Mouse (Mus musculus): ENCODE results near the gene Rrp9. TPM values are rescaled to one million over a fixed set of nuclear protein-coding genes. Genes with fewer than 3 reads are reported as not detected.

The Rrp9 gene
- polyA plus RNA-seq, 1 experiment from 2014 or later: 50.2 TPM

DNA sequence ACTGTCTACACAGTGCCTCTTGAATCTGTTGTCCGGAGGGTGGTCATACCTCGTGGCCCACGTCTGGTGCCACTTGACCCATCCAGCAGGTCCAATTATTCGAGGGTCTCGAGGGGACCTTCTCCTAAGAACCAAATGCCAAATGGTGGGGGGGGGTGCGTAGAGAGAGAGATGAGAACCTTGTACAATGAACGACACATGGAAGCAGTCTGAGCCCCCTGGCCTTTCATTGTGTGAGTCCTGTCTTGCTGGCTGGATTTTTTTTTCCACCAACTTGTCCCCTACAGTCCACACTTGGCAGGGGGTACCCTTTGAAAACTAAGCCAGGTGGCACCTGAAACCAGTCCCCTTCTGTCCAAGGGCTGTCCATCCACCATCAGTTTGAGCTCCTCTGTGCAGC is 8.0 kb upstream of the Rrp9 start:
- peaks cover 19% of the 10 kb centered on the region for H3K4me1 ChIP-seq
- H3K36me3 ChIP-seq: peaks cover 14% of the 10 kb centered on the region
- H3K27me3 ChIP-seq: peaks cover 12% of the 10 kb centered on the region; the same call in 1 of the 2 replicates
- H3K27ac ChIP-seq: no peak overlapping the region
- H3K9me3 ChIP-seq: no peaks in the 10 kb centered on the region
- WGBS: 90% methylated on average over 7 of the region's 7 CpGs
- no peak for ATAC-seq (ENCODE audit: low FRiP score, low read depth)
- H3K4me2 ChIP-seq (replicated peaks): no peak overlapping the region
- no peak overlapping the region for H3K4me3 ChIP-seq
- H3K9ac ChIP-seq: no peak overlapping the region

DNA sequence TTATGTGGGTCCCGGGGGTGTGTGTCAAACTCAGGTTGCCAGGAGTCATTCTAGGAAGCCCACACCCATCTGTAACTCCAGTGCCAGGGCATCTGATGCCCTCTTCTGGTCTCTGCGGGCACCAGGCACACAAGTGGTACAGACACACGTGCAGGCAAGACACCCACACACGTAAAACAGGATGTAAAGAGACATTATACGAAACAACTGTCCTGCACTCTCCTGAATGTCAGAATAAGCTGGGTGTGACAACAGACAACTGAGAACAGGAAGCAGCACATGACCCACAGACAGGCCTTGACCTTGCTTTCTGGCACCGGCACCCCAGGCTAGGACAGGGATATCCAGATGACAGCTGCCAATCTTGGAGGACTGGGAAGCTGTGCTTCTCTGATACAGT is 6.4 kb upstream of the Rrp9 start:
- H3K4me3 ChIP-seq: no peak overlapping the region
- WGBS: 72% methylated on average over 6 of the region's 6 CpGs
- no peak overlapping the region for H3K9ac ChIP-seq
- H3K27me3 ChIP-seq: peaks cover 5% of the 10 kb centered on the region; the same call in 1 of the 2 replicates
- H3K9me3 ChIP-seq: no peaks in the 10 kb centered on the region
- no peak overlapping the region for H3K4me2 ChIP-seq (replicated peaks)
- no peaks in the 10 kb centered on the region for H3K36me3 ChIP-seq
- no peak overlapping the region; the same call in 1 of the 2 replicates for H3K27ac ChIP-seq
- ATAC-seq (ENCODE audit: low FRiP score, low read depth): no peak
- H3K4me1 ChIP-seq: peaks cover 23% of the 10 kb centered on the region

DNA sequence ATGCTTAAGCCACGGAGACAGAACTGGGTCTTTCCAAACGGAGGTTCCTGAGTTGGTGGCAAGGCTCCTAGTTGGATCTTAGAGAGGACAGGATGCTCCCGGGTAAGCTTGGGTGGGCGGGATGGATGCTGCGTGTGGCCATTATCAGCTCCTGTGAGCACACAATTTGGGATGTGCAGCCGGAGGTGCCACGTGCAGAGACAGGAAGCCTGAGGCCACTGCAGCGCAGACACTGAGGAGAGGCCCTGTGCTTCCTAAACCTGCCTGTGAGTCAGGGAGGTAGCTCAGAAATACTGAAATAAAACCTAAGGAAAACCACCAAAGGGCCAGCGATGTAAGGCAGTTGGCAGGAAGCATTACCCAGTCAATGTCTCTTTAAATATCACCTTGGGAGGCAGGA is 6.0 kb upstream of the Rrp9 start:
- Histone ChIP-seq H3K9ac (no peak overlapping the region), H3K27me3 (peaks cover 5% of the 10 kb centered on the region; the same call in 1 of the 2 replicates), H3K9me3 (no peaks in the 10 kb centered on the region), H3K27ac (no peak overlapping the region), H3K4me1 (peaks cover 21% of the 10 kb centered on the region), H3K4me2 (replicated peaks) (no peak overlapping the region), H3K36me3 (no peaks in the 10 kb centered on the region), H3K4me3 (no peak overlapping the region)
- WGBS: 62% methylated on average over 9 of the region's 9 CpGs
- no peak for ATAC-seq (ENCODE audit: low FRiP score, low read depth)

DNA sequence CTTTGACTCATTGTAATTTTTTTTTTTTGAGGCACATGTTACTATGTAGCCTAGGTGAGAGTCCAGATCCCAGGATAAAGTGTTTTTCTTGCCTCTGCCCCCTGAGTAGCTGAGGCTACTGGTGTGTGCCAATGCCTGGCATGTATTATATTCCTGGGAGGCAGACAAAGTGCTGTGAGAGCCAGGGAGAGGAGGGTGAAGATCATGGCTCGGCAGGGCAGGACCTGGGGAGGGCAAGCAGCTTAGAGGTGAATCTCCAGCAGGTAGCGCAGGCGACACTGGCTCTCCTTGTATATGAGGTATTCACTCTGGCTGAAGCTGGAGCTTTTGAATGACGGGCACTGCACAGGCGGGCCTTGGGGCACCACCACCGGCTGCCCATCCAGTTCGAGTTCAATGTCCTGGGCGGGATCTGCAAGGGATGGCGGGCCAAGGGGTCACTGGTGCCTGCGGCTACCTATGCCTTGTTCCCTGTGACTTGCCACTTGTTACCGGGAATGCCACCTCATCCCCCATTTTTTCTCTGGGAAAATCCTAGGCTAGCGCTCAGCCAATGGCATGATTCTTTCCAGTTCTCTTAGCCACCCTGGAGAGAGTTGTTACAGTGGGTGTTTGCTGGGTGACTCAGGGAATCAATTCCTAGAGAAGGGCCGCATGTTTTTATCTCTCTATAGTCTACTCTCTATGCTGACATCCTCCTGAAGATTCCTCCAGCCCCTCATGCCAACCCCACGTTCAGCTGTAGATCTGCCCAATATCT is 4.6 kb upstream of the Rrp9 start:
- H3K4me1 ChIP-seq: peaks cover 25% of the 10 kb centered on the region
- peak overlapping the region; percentile 25 for H3K4me2 ChIP-seq (replicated peaks)
- no peaks in the 10 kb centered on the region for H3K36me3 ChIP-seq
- H3K9ac ChIP-seq: no peak overlapping the region; the same call in 1 of the 2 replicates
- no peaks in the 10 kb centered on the region for H3K27me3 ChIP-seq
- no peak for ATAC-seq (ENCODE audit: low FRiP score, low read depth)
- no peak overlapping the region for H3K4me3 ChIP-seq
- WGBS: 64% methylated on average over 14 of the region's 14 CpGs
- no peak overlapping the region for H3K27ac ChIP-seq
- no peaks in the 10 kb centered on the region for H3K9me3 ChIP-seq

DNA sequence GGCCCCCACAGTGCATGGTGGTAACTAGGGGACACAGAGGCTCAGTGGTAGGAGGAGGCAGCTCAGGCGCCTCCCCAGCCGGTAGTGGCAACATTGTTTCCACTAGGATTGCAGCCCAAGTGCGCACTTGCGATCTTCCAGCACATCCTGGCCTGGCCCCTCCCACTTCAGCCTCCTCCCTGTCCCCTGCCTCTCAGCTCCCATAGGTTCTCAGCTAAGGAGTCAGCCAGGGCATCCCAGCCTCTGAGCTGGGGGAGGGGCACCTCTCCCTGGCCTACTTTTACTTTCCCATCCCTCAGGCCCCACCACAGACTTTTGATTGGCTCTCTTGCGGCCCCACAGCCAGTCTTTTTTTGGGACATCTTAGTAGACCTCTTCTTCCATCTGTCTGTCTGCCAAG is 3.9 kb upstream of the Rrp9 start:
- Histone ChIP-seq H3K9ac (no peak overlapping the region; the same call in 1 of the 2 replicates), H3K9me3 (no peaks in the 10 kb centered on the region), H3K27me3 (no peaks in the 10 kb centered on the region), H3K4me1 (peaks cover 31% of the 10 kb centered on the region), H3K36me3 (no peaks in the 10 kb centered on the region), H3K27ac (no peak overlapping the region), H3K4me3 (no peak overlapping the region), H3K4me2 (replicated peaks) (peak overlapping the region; percentile 25)
- 8% methylated on average over 5 of the region's 5 CpGs for WGBS
- ATAC-seq (ENCODE audit: low FRiP score, low read depth): no peak

DNA sequence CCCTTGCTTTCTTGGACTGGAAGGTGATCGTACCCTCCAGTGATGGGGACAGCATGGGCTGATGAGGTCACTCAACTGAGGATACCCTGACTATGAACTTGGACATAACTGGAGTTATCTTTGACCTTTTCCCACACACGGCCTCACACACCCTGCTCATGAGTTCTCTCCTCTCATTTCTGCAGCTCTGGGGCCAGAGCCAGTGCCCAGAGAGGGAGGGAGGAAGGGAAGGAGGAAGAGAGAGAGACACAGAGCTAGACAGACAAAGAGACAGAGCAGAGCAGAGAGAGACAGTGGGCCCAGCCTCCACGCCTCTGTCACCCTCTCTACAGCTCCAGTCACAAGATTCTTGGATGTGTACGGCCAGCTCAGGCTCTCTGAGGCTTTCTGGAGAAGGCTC is 3.4 kb upstream of the Rrp9 start:
- peaks cover 31% of the 10 kb centered on the region for H3K4me1 ChIP-seq

DNA sequence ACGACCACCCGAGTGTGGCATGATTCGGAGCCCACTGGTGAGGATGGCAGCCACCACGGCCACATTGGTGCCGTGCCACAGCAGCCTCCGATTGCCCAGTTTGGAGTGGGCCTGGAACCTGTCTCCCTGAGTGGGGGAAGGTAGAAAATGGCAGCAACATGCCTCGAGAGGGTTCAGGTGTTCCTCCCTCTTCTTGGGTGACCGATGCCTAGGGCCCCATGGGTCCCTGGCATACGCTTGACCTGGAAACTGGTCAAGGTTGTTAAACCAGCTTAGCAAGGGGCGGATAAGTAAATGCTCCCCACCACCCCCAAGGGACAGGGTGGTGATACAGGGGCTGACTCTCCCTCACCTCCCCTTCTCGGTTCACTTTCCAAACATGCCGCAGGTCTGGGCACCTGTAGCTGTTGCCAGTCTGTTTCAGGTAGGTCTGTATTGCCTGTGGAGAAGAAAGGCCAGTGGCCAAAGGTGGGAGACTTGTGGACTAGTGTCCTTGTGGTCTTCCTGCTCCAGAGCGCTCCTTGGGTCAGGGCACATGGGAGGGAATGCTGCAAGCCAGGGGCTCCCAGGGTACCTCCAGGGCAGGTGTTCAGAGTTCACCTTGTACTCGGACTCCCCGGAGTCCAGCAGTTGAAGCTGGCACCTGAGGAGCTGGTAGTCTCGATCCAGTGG is 2.5 kb upstream of the Rrp9 start:
- peaks cover 37% of the 10 kb centered on the region for H3K4me1 ChIP-seq
- ATAC-seq (ENCODE audit: low FRiP score, low read depth): no peak
- no peak overlapping the region for H3K27ac ChIP-seq
- 87% methylated on average over 16 of the region's 16 CpGs for WGBS
- H3K9me3 ChIP-seq: no peaks in the 10 kb centered on the region
- H3K27me3 ChIP-seq: no peaks in the 10 kb centered on the region
- H3K4me2 ChIP-seq (replicated peaks): no peak overlapping the region
- no peaks in the 10 kb centered on the region for H3K36me3 ChIP-seq
- no peak overlapping the region for H3K9ac ChIP-seq
- no peak overlapping the region for H3K4me3 ChIP-seq

More for the DNA sequence above, 3.4 kb upstream of the Rrp9 start:
- H3K27ac ChIP-seq: no peak overlapping the region
- no peaks in the 10 kb centered on the region for H3K27me3 ChIP-seq
- no peaks in the 10 kb centered on the region for H3K9me3 ChIP-seq
- ATAC-seq (ENCODE audit: low FRiP score, low read depth): no peak
- WGBS: 71% methylated on average over 4 of the region's 4 CpGs
- H3K4me2 ChIP-seq (replicated peaks): no peak overlapping the region
- no peak overlapping the region for H3K4me3 ChIP-seq
- H3K9ac ChIP-seq: 0 out of 2 replicates have a peak overlapping the region, but pooled peaks have one; percentile 25
- no peaks in the 10 kb centered on the region for H3K36me3 ChIP-seq

DNA sequence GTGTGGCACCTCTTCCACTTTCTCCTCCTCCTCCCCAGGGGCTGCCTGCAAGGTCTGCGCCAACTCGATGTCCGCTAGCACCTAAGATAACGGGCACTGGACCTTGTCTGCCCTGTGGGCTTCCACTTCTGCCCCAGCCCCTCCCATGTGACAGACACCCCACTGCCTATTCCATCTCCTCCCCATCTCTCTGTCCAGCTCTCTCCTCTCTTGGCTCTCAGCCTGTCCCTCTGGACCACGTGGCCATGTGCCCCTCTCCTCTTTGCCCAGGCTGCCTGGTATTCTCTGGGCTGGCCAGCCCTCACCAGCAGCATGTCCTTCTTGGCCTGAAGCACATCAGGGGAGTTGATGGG is 2.0 kb upstream of the Rrp9 start:
- no peak overlapping the region for H3K4me2 ChIP-seq (replicated peaks)
- no peak overlapping the region for H3K4me3 ChIP-seq
- WGBS: 65% methylated on average over 2 of the region's 5 CpGs
- H3K27ac ChIP-seq: no peak overlapping the region
- H3K9me3 ChIP-seq: no peaks in the 10 kb centered on the region
- H3K9ac ChIP-seq: no peak overlapping the region
- no peak for ATAC-seq (ENCODE audit: low FRiP score, low read depth)
- H3K4me1 ChIP-seq: peaks cover 39% of the 10 kb centered on the region
- no peaks in the 10 kb centered on the region for H3K27me3 ChIP-seq
- no peaks in the 10 kb centered on the region for H3K36me3 ChIP-seq

DNA sequence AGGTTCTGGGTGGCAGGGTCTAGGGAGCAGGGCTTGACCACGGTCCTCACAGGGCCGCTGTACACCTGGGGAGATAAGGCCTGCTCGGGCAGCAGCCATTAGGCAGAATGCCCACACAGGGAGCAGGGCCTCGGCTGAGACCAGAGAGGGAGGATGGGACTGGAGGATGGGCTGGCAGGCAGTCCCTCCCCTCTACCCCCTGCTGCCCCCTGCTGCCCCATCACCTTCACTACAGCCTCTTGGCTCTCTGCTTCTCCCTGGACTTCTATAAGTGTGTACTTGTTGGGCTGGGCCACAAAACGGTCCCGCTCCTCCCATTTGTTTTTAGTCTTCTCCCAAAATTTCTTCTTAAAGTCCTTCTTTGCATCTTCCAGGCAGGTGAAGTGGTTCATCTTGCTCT is 1.3 kb upstream of the Rrp9 start:
- H3K27ac ChIP-seq: no peak overlapping the region

DNA sequence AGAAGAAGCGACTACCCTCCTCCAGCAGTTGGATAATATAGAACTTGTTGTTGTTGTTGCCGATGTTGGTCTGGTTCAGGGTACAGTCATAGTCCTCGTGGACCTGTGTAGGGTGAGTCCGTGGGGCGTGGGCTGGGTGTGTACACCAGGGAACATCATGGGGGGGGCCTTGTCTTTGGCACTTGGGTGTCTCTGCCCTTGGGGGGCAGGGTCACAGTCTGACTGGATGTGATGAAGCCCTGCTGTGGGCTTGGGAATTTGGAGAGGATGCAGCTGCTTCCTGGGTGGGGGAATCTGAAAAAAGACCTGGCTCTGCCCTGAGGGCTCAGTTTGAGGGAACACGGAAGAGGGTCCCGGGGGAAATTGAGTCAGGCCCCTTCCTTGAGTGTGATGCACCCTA is 717 bp upstream of the Rrp9 start:
- no peak overlapping the region for H3K27ac ChIP-seq
- H3K4me1 ChIP-seq: peaks cover 39% of the 10 kb centered on the region

More for the DNA sequence above, 1.3 kb upstream of the Rrp9 start:
- H3K9ac ChIP-seq: peak overlapping the region; percentile 55; the same call in 1 of the 2 replicates
- H3K4me2 ChIP-seq (replicated peaks): peak overlapping the region; percentile 35
- ATAC-seq (ENCODE audit: low FRiP score, low read depth): no peak; the same call in 1 of the 2 replicates
- no peak overlapping the region for H3K4me3 ChIP-seq
- H3K9me3 ChIP-seq: no peaks in the 10 kb centered on the region
- H3K4me1 ChIP-seq: peaks cover 39% of the 10 kb centered on the region
- peaks cover 4% of the 10 kb centered on the region; the same call in 1 of the 2 replicates for H3K36me3 ChIP-seq
- WGBS: 12% methylated on average over 6 of the region's 6 CpGs
- H3K27me3 ChIP-seq: no peaks in the 10 kb centered on the region

DNA sequence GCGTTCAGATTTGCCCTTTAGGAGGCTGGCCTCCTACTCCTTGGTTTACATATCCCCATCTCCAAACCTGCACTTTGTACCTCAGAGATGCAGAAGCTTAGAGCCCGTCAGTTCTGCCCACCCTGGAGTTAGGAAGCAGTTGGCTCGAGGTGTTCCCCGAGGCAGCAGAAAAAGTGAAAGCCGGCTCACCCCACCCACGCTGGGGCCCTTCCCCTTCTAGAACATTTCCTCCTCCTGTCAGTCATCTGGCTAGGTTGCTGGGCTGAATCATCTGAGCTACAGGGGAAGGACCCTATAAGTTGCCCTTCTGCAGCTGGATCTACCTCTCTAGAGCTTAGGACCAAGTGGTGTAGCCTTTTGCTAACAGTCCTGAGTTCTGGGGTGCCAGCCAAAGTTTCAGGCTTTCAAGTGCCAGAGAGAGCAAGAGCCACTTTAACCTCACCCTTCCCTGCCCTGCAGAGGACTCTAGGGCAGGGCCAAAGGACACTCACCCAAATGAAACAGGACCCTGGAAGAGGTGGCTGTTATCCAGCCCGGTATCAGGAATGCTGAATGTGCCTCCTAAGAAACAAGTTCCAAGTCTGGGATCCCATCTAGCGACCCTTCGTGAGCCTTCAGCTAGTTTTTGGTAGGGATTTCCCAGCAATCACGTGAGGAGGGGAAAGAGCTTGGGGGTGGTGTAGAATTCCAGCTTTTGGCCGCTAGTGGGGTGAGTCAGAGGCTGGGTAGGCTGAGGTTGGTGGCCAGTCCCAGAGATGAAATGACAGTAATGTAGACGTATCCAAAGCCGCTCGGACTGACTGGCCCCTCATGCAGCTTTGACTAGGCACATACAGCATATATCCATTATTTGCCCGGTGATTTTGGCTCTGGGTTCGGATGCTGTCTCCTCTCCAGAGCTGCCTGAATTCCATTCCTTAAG is 500 bp downstream of the Rrp9 start:
- ATAC-seq (ENCODE audit: low FRiP score, low read depth): peak; percentile 30
- Histone ChIP-seq H3K27me3 (no peaks in the 10 kb centered on the region), H3K4me3 (peak overlapping the region; percentile 79), H3K9me3 (no peaks in the 10 kb centered on the region), H3K36me3 (peaks cover 20% of the 10 kb centered on the region), H3K4me1 (peaks cover 39% of the 10 kb centered on the region), H3K27ac (peak overlapping the region; percentile 62), H3K4me2 (replicated peaks) (peak overlapping the region; percentile 52), H3K9ac (peak overlapping the region; percentile 46; the same call in 1 of the 2 replicates)
- WGBS: 25% methylated on average over 16 of the region's 16 CpGs

More for the DNA sequence above, 717 bp upstream of the Rrp9 start:
- Histone ChIP-seq H3K36me3 (peaks cover 8% of the 10 kb centered on the region), H3K4me2 (replicated peaks) (peak overlapping the region; percentile 35), H3K27me3 (no peaks in the 10 kb centered on the region), H3K4me3 (peak overlapping the region; percentile 1; the same call in 1 of the 2 replicates), H3K9me3 (no peaks in the 10 kb centered on the region), H3K9ac (peak overlapping the region; percentile 39; the same call in 1 of the 2 replicates)
- WGBS: 71% methylated on average over 7 of the region's 7 CpGs
- ATAC-seq (ENCODE audit: low FRiP score, low read depth): no peak
